Mouse (Mus musculus) layer of hippocampus, adult 18-20 months (tissue): ENCODE results near the gene Heatr3. TPM values are rescaled to one million over a fixed set of nuclear protein-coding genes. Genes with fewer than 3 reads are reported as not detected.
"Not testable (repeated sequence)": the region's sequence is repeated elsewhere in the genome, so short reads cannot be mapped to it uniquely, and the experiment has no call there.

Experiments used
- DNase-seq, 2 experiments: peaks; one replicate each; pipeline ENCODE4 v3.0.0; 2022; ENCODE audit warnings: low spot score in 2 of 2
- microRNA-seq, 2 experiments: library from miRNA; unstranded; fragments of <30 nt; microRNA quantifications; one replicate each; pipeline ENCODE4 v1.2.0; 2021
- total RNA-seq, 2 experiments: library from RNA; stranded (reverse); gene quantifications; 2 replicates each; pipeline ENCODE4 v1.2.3; 2021

Gene Heatr3
- total RNA-seq, 2 experiments from 2014 or later: 24.7 to 24.9 TPM

- DNase-seq: no peak
These were observed 47.3 kb downstream of the Heatr3 start for GRCm38 (mm10) chr8:88184914-88185313.

- no peak for DNase-seq
These were observed 48.1 kb downstream of the Heatr3 start for GRCm38 (mm10) chr8:88185716-88186115.

- DNase-seq: no peak
These were observed 59.7 kb downstream of the Heatr3 start for GRCm38 (mm10) chr8:88197328-88197727.

- peak in 1 of 2 experiments; percentile 17 for DNase-seq
These were observed 60.9 kb downstream of the Heatr3 start for GRCm38 (mm10) chr8:88198551-88198944.

- peak; percentile 91 to 93 for DNase-seq
These were observed 61.4 kb downstream of the Heatr3 start, which contains the start of gene Tent4b for GRCm38 (mm10) chr8:88198945-88199571. Tent4b (plus strand) TSS chr8:88199213.

- peak; percentile 21 to 38 for DNase-seq
These were observed 62.3 kb downstream of the Heatr3 start for GRCm38 (mm10) chr8:88199700-88200601.

- DNase-seq: no peak
These were observed 63.3 kb downstream of the Heatr3 start for GRCm38 (mm10) chr8:88200724-88201495.

GRCm38 (mm10) chr8:88201641-88202040, 64.0 kb downstream of the Heatr3 start:
- DNase-seq: peak in 1 of 2 experiments; percentile 33

- DNase-seq: no peak
These were observed 68.4 kb downstream of the Heatr3 start for GRCm38 (mm10) chr8:88206016-88206415.

- no peak for DNase-seq
These were observed 69.6 kb downstream of the Heatr3 start for GRCm38 (mm10) chr8:88207121-88207821.

GRCm38 (mm10) chr8:88209930-88210827, 72.5 kb downstream of the Heatr3 start:
- not testable (repeated sequence) for DNase-seq

GRCm38 (mm10) chr8:88221353-88221752, 83.7 kb downstream of the Heatr3 start:
- no peak for DNase-seq

Small RNA genes within 50 kb of the gene (microRNA-seq; reads per million reads assigned to microRNA genes)
- 1.7 to 1.8 reads per million in 2 experiments for gene Mir7071

Other genes with a start within 250 kb of the Heatr3 start
- gene Zfp423, start 178.3 kb upstream of the Heatr3 start, total RNA-seq: 10 to 100 TPM; 37.0 to 42.7 TPM
- gene Cnep1r1, start 19.1 kb upstream of the Heatr3 start, total RNA-seq: 10 to 100 TPM; 32.2 to 34.0 TPM
- gene Tent4b, start 61.4 kb downstream of the Heatr3 start, total RNA-seq: 10 to 100 TPM; 39.1 to 39.6 TPM
- 1 to 10 TPM; 2.2 to 3.3 TPM for gene Adcy7, start 134.5 kb downstream of the Heatr3 start, total RNA-seq
- gene Brd7, start 224.3 kb downstream of the Heatr3 start, total RNA-seq: 10 to 100 TPM; 48.4 to 49.9 TPM